Mouse (Mus musculus) ES-Bruce4 (cell line): Measurements from ENCODE around the gene Draxin.
"Not testable (repeated sequence)": the region's sequence is repeated elsewhere in the genome, so short reads cannot be mapped to it uniquely, and the experiment has no call there.

Source experiments
- CTCF ChIP-seq: IDR thresholded peaks from one replicate; pipeline ENCODE4 v1.8.1; 2011; ENCODE audit warnings: low read depth, low read length
- EP300 ChIP-seq: IDR thresholded peaks from 2 replicates; pipeline ENCODE4 v1.6.1; 2011; ENCODE audit warnings: low read depth, low read length; ENCODE audit not compliant: insufficient read depth

GRCm38 (mm10) chr4:148119578-148119977 is 10.9 kb downstream of the Draxin start:
- TF ChIP-seq CTCF: peak; percentile 4
- TF ChIP-seq EP300: not testable (repeated sequence)
